Mouse (Mus musculus): ENCODE results near the gene Rbfox3. TPM values are rescaled to one million over a fixed set of nuclear protein-coding genes. Genes with fewer than 3 reads are reported as not detected.

Rbfox3 gene
- total and polyA plus RNA-seq, 2 experiments from 2014 or later, result 60.3 to 73.3 TPM

DNA sequence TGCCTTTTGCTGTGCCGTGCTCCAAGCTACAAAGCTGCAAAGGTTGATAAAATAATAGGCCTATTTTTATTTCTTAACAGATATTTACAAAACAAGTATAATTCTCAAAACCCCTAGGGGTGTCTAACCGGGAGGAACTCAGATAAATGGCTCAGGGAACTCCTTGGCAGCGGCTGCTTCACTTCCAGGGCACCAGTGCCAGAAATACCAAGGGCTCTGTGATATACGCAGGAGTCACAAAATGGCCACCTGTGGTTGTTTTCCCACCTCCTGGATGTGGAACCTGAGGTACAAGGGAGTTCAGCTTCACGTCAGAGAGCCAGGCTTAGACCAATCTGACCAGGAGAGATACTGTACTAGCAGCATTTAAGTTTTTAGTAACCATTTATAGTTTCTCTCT, 51.6 kb downstream of the Rbfox3 start:
- H3K9me3 ChIP-seq (ENCODE audit: low read length), result no peaks in the 10 kb centered on the region
- no peak overlapping the region for H3K27ac ChIP-seq (ENCODE audit: low read depth, low read length)
- 66% methylated on average over 5 of the region's 5 CpGs for WGBS
- no peak overlapping the region for H3K4me3 ChIP-seq (ENCODE audit: low read depth, low read length)
- DNase-seq (ENCODE audit: low spot score) (no peak), ATAC-seq (ENCODE audit: low FRiP score) (no peak)
- H3K9ac ChIP-seq (replicated peaks; ENCODE audit: low read length, poor library complexity, severe bottlenecking), result no peak overlapping the region
- no peak for TF ChIP-seq CTCF (IDR thresholded peaks at IDR 0.05)
- peaks cover 3% of the 10 kb centered on the region for H3K4me1 ChIP-seq (ENCODE audit: insufficient read depth, low read length)
- H3K27me3 ChIP-seq (ENCODE audit: insufficient read depth, low read length), result no peaks in the 10 kb centered on the region
- no peaks in the 10 kb centered on the region for H3K36me3 ChIP-seq (ENCODE audit: insufficient read depth, low read length)
- no peak overlapping the region for H3K4me2 ChIP-seq (ENCODE audit: low read depth, low read length, poor library complexity, severe bottlenecking)

DNA sequence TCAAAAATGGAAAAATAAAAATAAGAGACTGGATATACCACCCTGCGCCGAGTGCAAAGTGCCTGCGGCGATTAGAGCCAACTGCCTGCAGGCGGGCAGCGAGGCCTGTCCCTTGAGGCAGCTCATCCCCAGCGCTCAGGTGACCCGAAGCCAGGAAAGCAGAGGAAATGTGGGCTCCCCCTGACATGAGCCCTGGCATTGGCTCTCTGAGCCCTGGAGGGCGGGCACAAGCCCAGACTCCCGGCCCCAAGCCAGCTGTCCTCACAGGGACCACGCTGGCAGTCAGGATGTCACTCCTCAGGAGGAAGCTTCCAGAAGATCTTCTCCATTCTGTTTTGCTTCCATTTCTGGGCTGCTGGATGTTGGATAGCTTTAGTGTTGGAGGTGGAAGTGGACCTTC, 53.1 kb downstream of the Rbfox3 start:
- 64% methylated on average over 11 of the region's 11 CpGs for WGBS
- ATAC-seq (ENCODE audit: low FRiP score) (no peak), DNase-seq (ENCODE audit: low spot score) (peak; percentile 46)
- Histone ChIP-seq H3K9me3 (ENCODE audit: low read length) (no peaks in the 10 kb centered on the region), H3K27ac (ENCODE audit: low read depth, low read length) (peak overlapping the region; percentile 55), H3K36me3 (ENCODE audit: insufficient read depth, low read length) (no peaks in the 10 kb centered on the region), H3K4me1 (ENCODE audit: insufficient read depth, low read length) (peaks cover 3% of the 10 kb centered on the region), H3K4me2 (ENCODE audit: low read depth, low read length, poor library complexity, severe bottlenecking) (no peak overlapping the region), H3K4me3 (ENCODE audit: low read depth, low read length) (no peak overlapping the region), H3K9ac (replicated peaks; ENCODE audit: low read length, poor library complexity, severe bottlenecking) (no peak overlapping the region), H3K27me3 (ENCODE audit: insufficient read depth, low read length) (no peaks in the 10 kb centered on the region)
- no peak for TF ChIP-seq CTCF (IDR thresholded peaks at IDR 0.05)

DNA sequence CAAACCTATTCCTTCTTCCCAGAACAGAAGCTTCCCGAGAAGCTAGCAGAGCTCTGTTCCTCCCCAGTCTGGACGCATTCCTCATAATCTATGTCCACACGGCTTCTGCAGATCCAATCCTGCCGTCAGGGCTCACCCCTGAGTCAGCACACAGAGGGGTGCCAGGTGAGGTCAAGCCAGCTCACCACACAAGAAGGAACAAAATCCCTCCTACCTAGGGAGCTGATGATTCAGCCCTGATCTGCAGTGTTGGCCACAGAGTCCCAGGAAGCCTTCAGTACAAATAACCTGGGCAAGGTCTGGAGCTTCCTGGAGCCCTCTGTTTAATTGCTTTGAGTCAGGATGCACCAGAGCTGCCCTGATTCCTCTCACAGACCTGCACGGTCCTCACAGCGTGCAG, 60.0 kb downstream of the Rbfox3 start:
- DNase-seq (ENCODE audit: low spot score), result no peak
- H3K27me3 ChIP-seq (ENCODE audit: insufficient read depth, low read length), result no peaks in the 10 kb centered on the region

DNA sequence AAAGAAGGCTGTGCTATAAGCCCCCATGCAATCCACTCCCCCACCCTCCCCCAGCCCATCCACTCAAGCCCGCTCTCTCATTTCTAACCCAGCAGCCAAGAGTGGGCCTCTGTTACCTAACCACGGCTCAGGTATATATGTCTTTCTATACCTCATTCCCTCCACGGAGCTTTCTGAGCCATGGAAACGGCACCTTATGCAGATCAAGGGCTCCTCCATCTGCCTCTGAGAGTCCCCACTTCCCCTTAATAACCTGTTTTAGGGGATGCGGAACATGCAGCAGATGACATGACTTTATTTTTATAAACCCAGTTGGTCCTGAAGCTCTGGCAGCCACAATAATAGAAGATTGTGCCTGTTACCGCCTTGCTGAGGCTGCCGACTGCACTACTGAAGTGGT, 63.4 kb downstream of the Rbfox3 start:
- Histone ChIP-seq H3K27ac (ENCODE audit: low read depth, low read length) (peak overlapping the region; percentile 43; the same call in 1 of the 2 replicates), H3K36me3 (ENCODE audit: insufficient read depth, low read length) (no peaks in the 10 kb centered on the region; the same call in 1 of the 2 replicates), H3K9me3 (ENCODE audit: low read length) (no peaks in the 10 kb centered on the region), H3K4me2 (ENCODE audit: low read depth, low read length, poor library complexity, severe bottlenecking) (no peak overlapping the region), H3K9ac (replicated peaks; ENCODE audit: low read length, poor library complexity, severe bottlenecking) (no peak overlapping the region), H3K4me1 (ENCODE audit: insufficient read depth, low read length) (peaks cover 4% of the 10 kb centered on the region; the same call in 1 of the 2 replicates), H3K4me3 (ENCODE audit: low read depth, low read length) (no peak overlapping the region), H3K27me3 (ENCODE audit: insufficient read depth, low read length) (no peaks in the 10 kb centered on the region)
- no peak for TF ChIP-seq CTCF (IDR thresholded peaks at IDR 0.05)
- DNase-seq (ENCODE audit: low spot score), result no peak
- WGBS, result 72% methylated on average over 7 of the region's 7 CpGs
- no peak for ATAC-seq (ENCODE audit: low FRiP score)

More for the DNA sequence above, 60.0 kb downstream of the Rbfox3 start:
- Histone ChIP-seq H3K4me2 (ENCODE audit: low read depth, low read length, poor library complexity, severe bottlenecking) (no peak overlapping the region), H3K9ac (replicated peaks; ENCODE audit: low read length, poor library complexity, severe bottlenecking) (no peak overlapping the region), H3K27ac (ENCODE audit: low read depth, low read length) (no peak overlapping the region), H3K9me3 (ENCODE audit: low read length) (no peaks in the 10 kb centered on the region), H3K4me1 (ENCODE audit: insufficient read depth, low read length) (peaks cover 4% of the 10 kb centered on the region; the same call in 1 of the 2 replicates), H3K36me3 (ENCODE audit: insufficient read depth, low read length) (no peaks in the 10 kb centered on the region; the same call in 1 of the 2 replicates), H3K4me3 (ENCODE audit: low read depth, low read length) (no peak overlapping the region)
- 78% methylated on average over 6 of the region's 6 CpGs for WGBS
- no peak for TF ChIP-seq CTCF (IDR thresholded peaks at IDR 0.05)
- ATAC-seq (ENCODE audit: low FRiP score), result no peak

GRCm38 (mm10) chr11:118840992-118841391, 70.4 kb downstream of the Rbfox3 start:
- H3K4me3 ChIP-seq (ENCODE audit: low read depth, low read length), result no peak overlapping the region
- DNase-seq (ENCODE audit: low spot score) (no peak), ATAC-seq (ENCODE audit: low FRiP score) (no peak)
- H3K36me3 ChIP-seq (ENCODE audit: insufficient read depth, low read length), result no peaks in the 10 kb centered on the region
- no peaks in the 10 kb centered on the region for H3K4me1 ChIP-seq (ENCODE audit: insufficient read depth, low read length)
- TF ChIP-seq CTCF (IDR thresholded peaks at IDR 0.05), result no peak
- H3K4me2 ChIP-seq (ENCODE audit: low read depth, low read length, poor library complexity, severe bottlenecking), result no peak overlapping the region
- H3K27me3 ChIP-seq (ENCODE audit: insufficient read depth, low read length), result no peaks in the 10 kb centered on the region
- no peaks in the 10 kb centered on the region for H3K9me3 ChIP-seq (ENCODE audit: low read length)
- no peak overlapping the region for H3K9ac ChIP-seq (replicated peaks; ENCODE audit: low read length, poor library complexity, severe bottlenecking)
- 71% methylated on average over 5 of the region's 5 CpGs for WGBS
- no peak overlapping the region for H3K27ac ChIP-seq (ENCODE audit: low read depth, low read length)

DNA sequence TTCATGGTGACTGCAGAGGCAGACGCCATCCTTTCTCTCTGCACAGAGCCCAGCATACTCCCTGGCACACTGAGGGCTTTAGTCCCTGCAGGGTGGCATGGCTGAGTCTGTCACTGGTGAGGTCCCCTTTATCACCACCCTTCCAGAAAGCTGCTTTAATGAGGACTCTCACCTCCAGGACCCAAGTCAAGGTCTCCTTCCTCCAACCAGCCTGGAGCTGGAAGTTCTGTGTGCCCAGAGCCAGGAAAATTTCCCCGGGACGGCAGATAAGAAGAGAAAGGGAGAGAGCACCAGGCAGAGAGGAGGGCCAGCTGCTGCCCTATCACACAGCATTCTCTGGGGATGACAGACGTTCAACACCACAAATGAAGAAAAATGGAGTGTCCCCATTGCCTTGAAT, 73.2 kb downstream of the Rbfox3 start:
- H3K4me2 ChIP-seq (ENCODE audit: low read depth, low read length, poor library complexity, severe bottlenecking), result no peak overlapping the region
- DNase-seq (ENCODE audit: low spot score), result no peak
- H3K27ac ChIP-seq (ENCODE audit: low read depth, low read length), result no peak overlapping the region
- WGBS, result 52% methylated on average over 4 of the region's 4 CpGs
- H3K36me3 ChIP-seq (ENCODE audit: insufficient read depth, low read length), result no peaks in the 10 kb centered on the region
- H3K4me3 ChIP-seq (ENCODE audit: low read depth, low read length), result no peak overlapping the region
- TF ChIP-seq CTCF (IDR thresholded peaks at IDR 0.05), result no peak
- H3K9me3 ChIP-seq (ENCODE audit: low read length), result no peaks in the 10 kb centered on the region
- H3K27me3 ChIP-seq (ENCODE audit: insufficient read depth, low read length), result no peaks in the 10 kb centered on the region
- H3K9ac ChIP-seq (replicated peaks; ENCODE audit: low read length, poor library complexity, severe bottlenecking), result no peak overlapping the region
- no peak for ATAC-seq (ENCODE audit: low FRiP score)
- no peaks in the 10 kb centered on the region for H3K4me1 ChIP-seq (ENCODE audit: insufficient read depth, low read length)
